Comparison of ENCODE assay signal across 25 mouse cellular contexts in genomic region chr19:29420397-29420796, GRCm38 (mm10). TPM values are rescaled to one million over a fixed set of nuclear protein-coding genes. Genes with fewer than 3 reads are reported as not detected.
"Had no signal": no experiment of that assay in that cellular context is flagged by ENCODE, and none has a peak within 500 bp of the region (broad histone marks: within the 10 kb centered on the region; RNA-seq: fewer than 3 reads in every experiment).

No protein-coding gene starts in this region.

- H3K4me2 ChIP-seq: limb, embryonic 12.5 days; limb, embryonic 15.5 days; liver, embryonic 11.5 days; lung, embryonic 14.5 days; midbrain, embryonic 13.5 days; neural tube, embryonic 12.5 days; neural tube, embryonic 15.5 days had no signal

- H3K9ac ChIP-seq: limb, embryonic 12.5 days; limb, embryonic 15.5 days; liver, embryonic 14.5 days; liver, postnatal 0 days; lung, embryonic 14.5 days; midbrain, embryonic 13.5 days; neural tube, embryonic 12.5 days; neural tube, embryonic 15.5 days had no signal

- H3K27ac ChIP-seq: limb, embryonic 12.5 days; limb, embryonic 15.5 days; liver, embryonic 14.5 days; midbrain, embryonic 10.5 days; midbrain, embryonic 13.5 days; neural tube, embryonic 12.5 days; neural tube, embryonic 15.5 days had no signal

- H3K36me3 ChIP-seq: limb, embryonic 12.5 days; limb, embryonic 15.5 days; midbrain, embryonic 10.5 days; midbrain, embryonic 13.5 days; neural tube, embryonic 12.5 days; neural tube, embryonic 15.5 days had no signal

- H3K4me1 ChIP-seq: limb, embryonic 12.5 days; midbrain, embryonic 13.5 days; neural tube, embryonic 12.5 days; neural tube, embryonic 15.5 days had no signal

- H3K27me3 ChIP-seq: limb, embryonic 12.5 days; limb, embryonic 15.5 days; megakaryocyte, embryonic 14.5 days; midbrain, embryonic 13.5 days; neural tube, embryonic 12.5 days; neural tube, embryonic 15.5 days had no signal

- DNase-seq: kidney, adult 8-10 months; kidney, postnatal 14 days; kidney, postnatal 4 days; left cerebral cortex, postnatal 4 days; lung, embryonic 14.5 days; right cerebral cortex, adult 18-20 months; right cerebral cortex, postnatal 14 days; right cerebral cortex, postnatal 4 days; thymus, adult 18-20 months; thymus, postnatal 36 days had no signal

- H3K4me3 ChIP-seq: limb, embryonic 12.5 days; limb, embryonic 15.5 days; midbrain, embryonic 10.5 days; midbrain, embryonic 13.5 days; neural tube, embryonic 12.5 days; neural tube, embryonic 15.5 days had no signal

- ATAC-seq: lung, postnatal 0 days; midbrain, embryonic 13.5 days had no signal

- H3K9me3 ChIP-seq: limb, embryonic 12.5 days; limb, embryonic 15.5 days; megakaryocyte, embryonic 14.5 days; midbrain, embryonic 10.5 days; midbrain, embryonic 13.5 days; neural tube, embryonic 12.5 days; neural tube, embryonic 15.5 days had no signal

RNA-seq across cellular contexts. Expression of gene Pdcd1lg2, which starts 9.7 kb away (rescaled TPM):
- total RNA-seq: layer of hippocampus, adult 18-20 months; layer of hippocampus, postnatal 14 days had no signal
- polyA plus RNA-seq: kidney, embryonic 16.5 days; limb, embryonic 12.5 days; limb, embryonic 15.5 days; liver, embryonic 11.5 days; liver, postnatal 0 days; lung, embryonic 14.5 days; midbrain, embryonic 10.5 days; neural tube, embryonic 12.5 days; stomach, embryonic 16.5 days had no signal
